Mouse (Mus musculus) adrenal gland (tissue): ENCODE data around the gene Gad1.

ENCODE experiments used
- intact Hi-C: fragments of 180-260 bp; cut with DNase I; formaldehyde crosslinking; loops from one replicate; pipeline ENCODE4 v1.15.1; 2025

Gad1 gene

GRCm38 (mm10) chr2:70563721-70564645 lies 11.1 kb downstream of the Gad1 start:
- intact Hi-C loops = loop anchor here (10.0 kb wide), 1 partner anchor 529 kb away; the partner anchor contains the start of gene Myo3b

- intact Hi-C loops = loop anchor here (10.0 kb wide), 1 partner anchor 530 kb away; the partner anchor contains the start of gene Myo3b
These were observed 11.9 kb downstream of the Gad1 start for GRCm38 (mm10) chr2:70564646-70565315.

DNA sequence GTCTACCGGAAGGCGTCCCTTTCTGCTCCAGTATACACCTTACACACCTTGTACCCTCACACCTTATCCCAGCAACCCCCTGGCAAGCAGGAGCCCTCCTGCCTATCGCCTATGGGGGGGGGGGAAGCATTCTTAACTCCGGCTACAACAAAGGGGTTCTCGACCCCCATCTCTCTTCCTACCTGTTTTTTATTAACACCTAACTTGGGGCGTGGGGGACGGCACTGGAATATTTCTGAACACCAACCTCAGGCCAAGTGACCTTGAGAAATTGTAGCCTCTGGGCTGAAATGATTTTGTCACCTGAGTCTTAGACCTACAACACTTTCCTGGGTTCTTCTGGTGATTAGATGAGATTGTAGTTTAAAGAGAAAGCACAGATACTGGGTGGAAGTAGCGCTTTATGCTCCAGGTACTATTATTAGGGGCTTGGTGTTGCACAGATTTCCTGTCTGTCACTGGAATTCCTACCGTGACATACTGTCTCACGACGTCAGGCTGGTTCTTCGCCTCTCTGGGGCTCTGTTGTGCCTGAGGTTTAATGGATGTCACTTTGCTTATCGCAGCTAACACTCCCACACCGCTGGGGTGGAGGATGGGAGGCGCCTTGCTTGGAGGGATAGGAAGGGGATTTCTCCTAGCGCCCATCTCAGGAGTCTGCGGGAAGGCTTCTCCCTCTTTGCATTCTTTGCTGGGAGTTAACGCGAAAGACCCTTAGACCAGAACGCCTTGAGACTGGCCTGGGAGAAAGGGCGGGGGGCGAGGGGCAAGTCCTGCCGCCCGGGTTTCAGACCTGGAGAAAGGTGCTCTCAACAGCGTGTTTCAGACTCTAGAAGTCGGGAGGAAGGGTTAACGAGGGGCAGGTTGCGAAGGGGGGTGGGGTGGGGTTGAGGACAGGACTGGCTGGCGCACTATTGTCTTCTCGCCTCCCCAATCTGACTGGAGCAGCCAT lies 13.1 kb downstream of the Gad1 start:
- intact Hi-C loops = loop anchor here (10.0 kb wide), 1 partner anchor 531 kb away; the partner anchor contains the start of gene Myo3b

- intact Hi-C loops = loop anchor here (10.0 kb wide), 1 partner anchor 532 kb away; the partner anchor contains the start of gene Myo3b
These were observed 13.7 kb downstream of the Gad1 start for GRCm38 (mm10) chr2:70566603-70566981.

DNA sequence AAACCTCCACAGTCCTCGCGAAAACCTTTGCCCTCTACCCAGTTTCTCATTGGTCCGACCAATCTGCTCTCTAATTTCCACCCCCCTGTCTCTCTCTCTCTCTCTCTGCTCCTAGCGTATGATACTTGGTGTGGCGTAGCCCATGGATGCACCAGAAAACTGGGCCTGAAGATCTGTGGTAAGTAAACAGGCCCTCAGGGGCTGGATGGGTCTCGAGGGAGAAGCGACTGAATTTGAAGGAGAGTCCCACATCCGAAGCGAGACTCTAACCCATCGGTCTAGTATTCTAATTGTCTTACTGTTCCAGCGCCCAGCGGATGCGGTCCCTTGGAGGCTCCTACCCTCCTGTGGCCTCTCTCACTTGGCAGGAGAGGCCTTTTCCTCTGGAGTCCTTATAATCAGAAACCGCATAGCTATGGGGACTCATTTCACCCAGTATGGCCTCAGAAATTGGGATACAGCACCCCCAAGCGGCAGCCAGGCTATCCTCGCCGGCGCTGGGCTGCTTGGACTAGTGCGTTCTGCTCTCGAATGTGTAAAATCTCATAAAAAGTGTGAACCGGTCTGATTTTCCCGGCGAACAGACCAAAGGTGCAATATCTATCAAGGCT lies 14.3 kb downstream of the Gad1 start:
- intact Hi-C loops = loop anchor here (10.0 kb wide), 1 partner anchor 532 kb away; the partner anchor contains the start of gene Myo3b

DNA sequence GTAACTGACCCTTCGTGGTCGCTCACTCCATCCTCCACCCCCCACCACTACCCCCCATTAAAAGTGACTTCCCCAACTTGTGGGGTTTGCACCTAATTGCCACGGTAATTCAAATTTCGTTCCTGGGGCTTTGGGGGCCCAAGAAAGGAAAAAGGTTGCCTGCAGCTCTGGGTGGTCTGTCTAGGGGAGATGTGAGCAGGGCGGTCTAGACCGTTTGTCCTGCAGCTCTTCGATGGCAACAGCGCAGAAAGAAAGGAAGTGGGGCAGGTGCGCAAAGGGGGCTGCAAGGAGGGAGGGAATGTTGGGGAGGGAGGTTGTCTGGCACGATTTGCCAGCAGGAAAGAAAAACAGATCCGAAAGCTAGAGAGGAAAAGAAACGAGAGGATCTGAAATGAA lies 14.8 kb downstream of the Gad1 start:
- intact Hi-C loops = loop anchor here (10.0 kb wide), 1 partner anchor 533 kb away; the partner anchor contains the start of gene Myo3b

DNA sequence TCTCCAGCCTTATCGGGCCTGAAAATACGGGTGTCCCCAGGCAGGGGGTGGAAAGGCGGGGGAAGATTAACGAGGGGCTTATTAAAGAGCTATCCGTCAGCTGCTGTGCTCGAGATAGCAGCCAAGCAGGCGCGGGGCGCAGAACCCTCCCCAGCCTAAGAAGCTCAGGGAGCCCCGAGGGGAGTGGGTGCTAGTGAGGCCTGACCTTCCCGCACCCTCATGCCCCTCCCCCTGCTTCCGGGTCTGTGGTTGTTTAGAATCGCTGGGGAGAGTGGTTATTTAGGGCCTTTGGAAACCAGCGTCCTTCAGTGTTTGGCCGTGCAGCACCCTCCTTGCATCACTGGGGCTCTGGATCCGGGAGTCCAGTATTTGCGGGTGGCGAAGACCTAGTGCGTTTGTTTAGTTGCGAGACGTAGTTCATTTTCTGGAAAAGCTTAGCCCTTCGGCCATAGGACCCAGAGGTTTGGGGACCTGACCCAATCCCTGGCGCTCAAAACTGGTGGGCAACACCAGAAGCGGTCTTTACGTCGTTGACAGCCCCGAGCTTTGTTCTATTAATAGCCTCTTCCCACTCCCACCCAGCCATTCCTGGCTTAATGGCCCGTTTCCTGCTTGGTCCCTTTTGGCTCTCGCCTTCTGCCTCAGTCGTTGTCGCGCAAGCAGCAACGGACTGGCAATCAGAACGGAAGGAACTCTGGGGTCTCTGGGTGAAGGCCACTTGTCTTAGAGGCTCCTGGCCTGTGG lies 15.5 kb downstream of the Gad1 start:
- intact Hi-C loops = loop anchor here (10.0 kb wide), 1 partner anchor 534 kb away; the partner anchor contains the start of gene Myo3b

DNA sequence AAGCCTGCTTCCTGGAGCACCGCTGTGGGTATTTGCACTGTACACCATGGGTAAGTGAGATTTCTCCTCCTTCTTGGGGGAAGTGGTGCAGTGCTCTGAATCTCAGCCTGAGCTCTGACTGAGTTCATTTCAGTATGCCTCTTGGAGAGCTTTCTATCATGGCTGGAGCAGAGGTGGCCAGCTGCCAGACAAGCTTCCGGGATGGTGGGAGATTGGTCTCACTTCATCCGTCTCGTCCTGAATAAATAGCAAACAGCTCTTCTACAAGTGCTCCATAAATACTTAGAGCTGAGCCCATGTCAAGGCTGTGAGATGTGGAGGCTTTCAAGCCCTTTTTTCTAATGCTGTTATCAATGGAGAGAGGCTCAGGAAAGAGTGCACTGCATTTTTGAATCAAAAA lies 18.8 kb downstream of the Gad1 start:
- intact Hi-C loops = no loop called here

DNA sequence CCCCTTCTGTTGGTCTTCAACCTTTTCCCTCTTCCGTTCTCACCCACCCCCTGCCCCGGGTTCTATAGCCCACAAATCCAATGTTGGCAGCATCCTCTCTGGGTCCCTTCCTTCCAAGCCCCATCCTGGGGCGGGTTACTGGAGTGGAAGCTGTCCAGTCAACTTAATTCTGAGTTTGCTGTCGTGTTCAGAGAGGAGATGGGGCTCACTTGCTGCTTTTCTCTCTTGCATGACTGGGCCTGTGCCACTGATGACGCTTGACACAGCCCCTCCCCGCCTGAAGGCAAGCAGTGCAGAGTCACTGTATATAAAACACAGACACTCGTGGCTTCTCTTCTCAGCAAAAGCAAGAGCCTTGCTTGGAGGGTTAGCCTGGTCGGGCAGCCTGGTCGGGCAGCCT lies 19.4 kb downstream of the Gad1 start:
- intact Hi-C loops = no loop called here

GRCm38 (mm10) chr2:70573544-70574210 lies 20.8 kb downstream of the Gad1 start:
- intact Hi-C loops = no loop called here

DNA sequence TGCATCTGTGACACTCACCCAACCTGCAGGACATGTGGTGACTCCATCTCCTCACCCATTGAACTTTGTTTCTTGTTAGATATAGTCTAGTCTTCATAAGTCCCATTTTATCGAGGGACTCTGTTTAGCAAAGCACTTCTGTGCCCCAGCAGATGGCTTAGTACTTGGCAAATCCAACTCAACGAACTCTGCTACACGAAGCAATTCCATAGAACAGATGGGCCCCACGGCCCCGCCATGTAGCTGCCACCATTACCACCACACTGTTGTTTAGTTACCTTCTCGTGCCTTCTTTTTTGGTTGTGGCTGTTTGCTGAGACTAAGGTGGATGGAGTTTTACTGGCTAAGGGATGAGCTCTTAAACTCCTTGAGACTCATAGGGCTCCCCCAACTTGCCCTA lies 35.3 kb downstream of the Gad1 start:
- intact Hi-C loops = no loop called here

DNA sequence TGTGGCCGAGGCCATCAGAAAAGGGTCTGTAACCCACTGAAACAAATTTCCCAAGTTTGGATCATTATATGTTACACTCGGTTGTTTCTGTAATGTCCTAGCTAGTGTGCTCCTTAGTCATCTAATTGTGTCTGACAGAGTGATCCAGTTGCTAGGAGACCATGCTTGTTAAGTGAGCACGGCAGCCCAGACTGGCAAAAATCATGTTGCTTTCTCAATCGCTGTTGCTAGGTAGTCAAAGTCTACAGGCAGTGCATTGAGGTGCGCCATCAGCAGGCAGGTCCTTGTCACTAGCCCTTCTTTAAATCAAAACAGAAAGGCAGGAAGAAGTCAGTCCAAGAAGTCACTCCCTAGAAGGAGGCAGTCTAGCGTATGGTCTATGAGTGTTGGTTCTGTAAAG lies 39.6 kb downstream of the Gad1 start:
- intact Hi-C loops = no loop called here

DNA sequence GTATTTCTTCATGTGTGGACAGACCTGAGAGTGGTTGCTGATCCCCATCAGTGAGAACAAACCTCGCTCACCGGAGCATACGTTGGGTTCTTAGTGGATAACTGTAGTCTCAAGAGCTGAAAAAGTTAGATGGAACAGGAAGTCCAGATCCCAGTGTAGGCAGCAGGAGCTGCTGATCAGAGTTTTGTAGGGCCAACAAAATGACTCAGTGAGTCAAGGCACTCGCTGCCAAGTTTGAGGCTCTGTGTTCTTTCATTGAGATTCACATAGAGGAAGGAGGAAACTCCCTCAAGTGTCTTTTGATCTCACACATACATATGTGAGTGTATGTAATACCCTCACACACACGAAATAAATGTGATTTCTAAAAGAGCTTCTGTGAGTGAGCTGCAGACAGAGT lies 40.8 kb downstream of the Gad1 start:
- intact Hi-C loops = no loop called here

- intact Hi-C loops = no loop called here
These were observed 43.0 kb downstream of the Gad1 start for GRCm38 (mm10) chr2:70595896-70596295.

GRCm38 (mm10) chr2:70609769-70610168 lies 56.9 kb downstream of the Gad1 start:
- intact Hi-C loops = no loop called here

DNA sequence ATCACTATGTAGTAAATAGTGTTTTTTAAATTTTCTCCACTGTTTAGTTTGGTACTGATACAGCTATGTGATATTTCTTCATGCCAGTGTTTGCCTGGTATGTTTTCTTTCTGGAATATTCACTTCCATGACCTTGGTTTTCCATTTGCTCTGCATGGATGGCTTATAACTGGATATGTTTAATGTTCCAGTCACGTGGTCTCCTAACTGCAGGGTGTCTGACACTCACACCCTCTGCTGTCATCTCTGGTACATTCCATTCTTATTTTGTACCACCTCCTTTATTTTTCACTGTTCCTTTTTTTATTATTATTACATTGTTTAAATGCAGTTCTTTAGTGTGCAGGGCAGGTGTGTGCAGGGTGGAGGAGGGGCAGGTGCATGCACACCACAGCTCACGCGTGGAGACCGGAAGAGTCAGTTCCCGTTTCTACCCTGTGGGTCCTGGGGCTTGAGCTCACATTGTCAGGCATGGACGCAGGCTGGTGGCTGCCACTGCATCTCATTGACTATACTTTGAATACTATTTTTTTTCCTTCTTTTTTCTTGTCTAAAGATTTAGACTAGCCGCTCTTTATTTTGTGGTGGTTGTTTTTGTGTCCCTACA lies 62.0 kb downstream of the Gad1 start:
- intact Hi-C loops = no loop called here

DNA sequence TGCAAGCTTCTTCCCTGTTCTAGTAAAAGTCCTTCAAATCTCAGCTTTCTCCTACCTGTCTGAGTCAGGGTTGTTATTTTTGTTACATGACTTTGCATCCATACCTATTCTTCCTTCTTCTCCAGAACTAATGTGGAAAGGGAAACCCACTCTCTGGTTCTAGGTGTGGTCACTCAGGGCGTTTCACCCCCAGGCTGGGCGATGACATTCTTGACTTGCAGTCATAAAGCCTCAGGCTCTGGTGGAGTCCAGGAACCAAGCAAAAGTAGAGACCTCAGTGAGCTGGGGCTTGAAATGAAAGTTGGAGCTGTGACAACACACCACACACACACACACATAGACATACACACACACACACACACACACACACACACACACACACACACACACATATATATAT lies 63.2 kb downstream of the Gad1 start:
- intact Hi-C loops = no loop called here

- intact Hi-C loops = no loop called here
These were observed 63.7 kb downstream of the Gad1 start for GRCm38 (mm10) chr2:70616617-70617016.
